In the genomic region with DNA sequence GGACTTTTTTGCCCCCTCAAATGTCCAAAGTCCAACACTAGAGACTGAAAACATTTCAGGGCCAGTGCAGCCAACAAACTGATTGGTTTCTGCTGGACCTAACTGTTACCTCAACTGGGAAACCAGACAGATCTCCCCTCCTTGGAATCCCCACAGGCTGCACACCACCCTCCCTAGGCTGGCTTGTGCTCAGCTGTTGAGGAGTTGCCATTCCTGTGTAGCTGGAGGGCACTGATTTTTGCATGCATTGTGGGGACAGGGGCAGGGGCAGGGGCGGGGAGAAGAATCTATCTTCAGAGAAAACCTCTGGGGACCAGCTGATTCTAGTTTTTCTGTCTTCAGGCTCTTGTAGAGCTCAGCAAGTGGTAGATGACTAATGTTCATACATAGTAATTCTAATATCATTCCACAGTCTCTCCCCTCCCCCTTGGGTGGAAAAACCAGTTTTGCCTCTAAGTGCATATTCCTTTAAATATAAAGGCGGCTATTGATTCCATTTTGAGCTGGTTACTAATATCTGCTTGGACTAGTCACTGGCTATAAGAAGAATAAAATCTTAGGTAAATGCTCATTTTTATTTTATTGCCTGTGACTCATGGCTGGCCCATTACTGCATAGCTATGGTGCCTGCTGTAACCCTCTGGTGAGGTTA, we compare ENCODE assay signal across 12 mouse cellular contexts. TPM values are rescaled to one million over a fixed set of nuclear protein-coding genes. Genes with fewer than 3 reads are reported as not detected.
DNase-seq lines count a peak whose midpoint lies in the region; ATAC-seq and TF ChIP-seq lines count a peak whose summit lies in the region.
"Had no signal": no experiment of that assay in that cellular context is flagged by ENCODE, and none has a peak within 500 bp of the region (broad histone marks: within the 10 kb centered on the region; RNA-seq: fewer than 3 reads in every experiment).

No protein-coding gene starts in this region.

- peak overlapping the region; percentile 2; the same call in 1 of the 2 replicates for H3K27ac ChIP-seq in heart, postnatal 0 days (ENCODE audit: low read depth)
- peak overlapping the region; percentile 67 for H3K27ac ChIP-seq in stomach, postnatal 0 days (replicated peaks)
- H3K27ac ChIP-seq: midbrain, embryonic 15.5 days had no signal

- no peak for TF ChIP-seq CTCF in heart, postnatal 0 days (IDR thresholded peaks at IDR 0.05; ENCODE audit: low read depth)
- TF ChIP-seq CTCF in stomach, postnatal 0 days (IDR thresholded peaks at IDR 0.05; ENCODE audit: low read depth), result no peak

- H3K4me2 ChIP-seq in heart, postnatal 0 days (ENCODE audit: low read depth, low read length), result no peak overlapping the region
- H3K4me2 ChIP-seq in stomach, postnatal 0 days (replicated peaks; ENCODE audit: low read depth), result no peak overlapping the region
- H3K4me2 ChIP-seq: midbrain, embryonic 15.5 days had no signal

- peaks cover 64% of the 10 kb centered on the region for H3K4me1 ChIP-seq in heart, postnatal 0 days (ENCODE audit: control insufficient read depth, insufficient read depth)
- H3K4me1 ChIP-seq in stomach, postnatal 0 days (replicated peaks; ENCODE audit: control insufficient read depth, insufficient read depth), result peaks cover 36% of the 10 kb centered on the region

- 94% methylated on average over 2 of the region's 2 CpGs for WGBS in heart, postnatal 0 days
- 51% methylated on average over 2 of the region's 2 CpGs for WGBS in stomach, postnatal 0 days

- no peaks in the 10 kb centered on the region for H3K27me3 ChIP-seq in heart, postnatal 0 days (ENCODE audit: control insufficient read depth, insufficient read depth, low read length)
- no peaks in the 10 kb centered on the region for H3K27me3 ChIP-seq in stomach, postnatal 0 days (ENCODE audit: control insufficient read depth, insufficient read depth, low read length)

- ATAC-seq in heart, postnatal 0 days (ENCODE audit: insufficient read depth, low read depth), result no peak
- ATAC-seq in stomach, postnatal 0 days (ENCODE audit: low FRiP score, low TSS enrichment), result peak; percentile 35; the same call in 1 of the 2 replicates
- ATAC-seq: midbrain, embryonic 15.5 days had no signal

- TF ChIP-seq EP300 in heart, postnatal 0 days (IDR thresholded peaks at IDR 0.05; ENCODE audit: low read depth), result no peak
- TF ChIP-seq EP300 in stomach, postnatal 0 days (optimal IDR thresholded peaks at IDR 0.05), result no peak

- no peaks in the 10 kb centered on the region for H3K9me3 ChIP-seq in heart, postnatal 0 days (replicated peaks; ENCODE audit: control insufficient read depth, low read length)
- H3K9me3 ChIP-seq in stomach, postnatal 0 days (ENCODE audit: control insufficient read depth, low read length), result no peaks in the 10 kb centered on the region
- H3K9me3 ChIP-seq: midbrain, embryonic 15.5 days had no signal

- DNase-seq in heart, postnatal 0 days (ENCODE audit: low spot score), result no peak
- no peak for DNase-seq in heart, adult 11 months
- peak; percentile 72 for DNase-seq in urinary bladder, postnatal 14 days (ENCODE audit: low spot score)
- no peak for DNase-seq in urinary bladder, postnatal 4 days (ENCODE audit: low spot score in 2 of 2)
- DNase-seq in kidney, postnatal 25 days, result peak; percentile 43 to 60
- peak; percentile 69 for DNase-seq in stomach, postnatal 0 days (ENCODE audit: low spot score)
- no peak for DNase-seq in ovary, postnatal 14 days (ENCODE audit: low spot score)
- DNase-seq in right cerebral cortex, postnatal 14 days, result no peak
- DNase-seq: cerebellum, adult 2 months; right cerebral cortex, adult 18-20 months; thymus, adult 2 months had no signal

- H3K9ac ChIP-seq in heart, postnatal 0 days (replicated peaks; ENCODE audit: low read depth, low read length), result no peak overlapping the region
- H3K9ac ChIP-seq in stomach, postnatal 0 days (ENCODE audit: low read length), result no peak overlapping the region
- H3K9ac ChIP-seq: midbrain, embryonic 15.5 days had no signal

- H3K4me3 ChIP-seq in heart, postnatal 0 days (ENCODE audit: low read depth, low read length), result no peak overlapping the region
- H3K4me3 ChIP-seq in stomach, postnatal 0 days (ENCODE audit: low read depth, low read length), result no peak overlapping the region
- H3K4me3 ChIP-seq: midbrain, embryonic 15.5 days had no signal

- H3K36me3 ChIP-seq in heart, postnatal 0 days (replicated peaks; ENCODE audit: control insufficient read depth, insufficient read depth, low read length), result peaks cover 11% of the 10 kb centered on the region
- H3K36me3 ChIP-seq in stomach, postnatal 0 days (ENCODE audit: control insufficient read depth, insufficient read depth, low read length), result no peaks in the 10 kb centered on the region
- H3K36me3 ChIP-seq: midbrain, embryonic 15.5 days had no signal

RNA-seq across cellular contexts. Expression of a gene that starts 5.9 kb away (rescaled TPM):
- 306 and 424 TPM in 2 replicates for total RNA-seq in heart, postnatal 0 days (2014; rRNA removed; ENCODE audit: low replicate concordance)
- polyA plus RNA-seq in heart, postnatal 0 days (2015; fragmentation: Nextera tagmentation; extraction: Ambion mirVana), result 250 and 254 TPM in 2 replicates
- polyA plus RNA-seq in stomach, postnatal 0 days (2015; fragmentation: Nextera tagmentation; extraction: Ambion mirVana), result 140 and 141 TPM in 2 replicates

RNA-seq across cellular contexts. Expression of a gene that starts 50.6 kb away (rescaled TPM):
- 17.6 and 22.2 TPM in 2 replicates for total RNA-seq in heart, postnatal 0 days (2014; rRNA removed; ENCODE audit: low replicate concordance)
- 22.0 and 22.3 TPM in 2 replicates for polyA plus RNA-seq in heart, postnatal 0 days (2015; fragmentation: Nextera tagmentation; extraction: Ambion mirVana)
- polyA plus RNA-seq in stomach, postnatal 0 days (2015; fragmentation: Nextera tagmentation; extraction: Ambion mirVana), result 5.1 and 5.4 TPM in 2 replicates

Comparison
In these comparisons a context has a peak if more than half of its experiments do, and no peak if none do; other contexts are left out.
1. DNase-seq: peak in urinary bladder, postnatal 14 days (single experiment), kidney, postnatal 25 days (2 of 2) and stomach, postnatal 0 days (single experiment); none in heart, postnatal 0 days (single experiment), heart, adult 11 months (single experiment), urinary bladder, postnatal 4 days (0 of 2), ovary, postnatal 14 days (single experiment) and right cerebral cortex, postnatal 14 days (single experiment).